In genomic region chr8:110064606-110065365, GRCm38 (mm10) we compare ENCODE assay signal across 19 mouse cellular contexts. TPM values are rescaled to one million over a fixed set of nuclear protein-coding genes. Genes with fewer than 3 reads are reported as not detected.
"Had no signal": no experiment of that assay in that cellular context is flagged by ENCODE, and none has a peak within 500 bp of the region (broad histone marks: within the 10 kb centered on the region; RNA-seq: fewer than 3 reads in every experiment).

No protein-coding gene starts in this region.

- ATAC-seq: liver, postnatal 0 days; midbrain, embryonic 13.5 days had no signal

- H3K27me3 ChIP-seq: kidney, embryonic 15.5 days; limb, embryonic 12.5 days; liver, embryonic 13.5 days; lung, embryonic 15.5 days; midbrain, embryonic 13.5 days; neural tube, embryonic 15.5 days had no signal

- H3K36me3 ChIP-seq: kidney, embryonic 15.5 days; limb, embryonic 12.5 days; liver, embryonic 13.5 days; lung, embryonic 15.5 days; midbrain, embryonic 13.5 days; neural tube, embryonic 15.5 days had no signal

- H3K27ac ChIP-seq: kidney, embryonic 15.5 days; limb, embryonic 12.5 days; liver, embryonic 13.5 days; lung, embryonic 15.5 days; midbrain, embryonic 13.5 days; neural tube, embryonic 15.5 days; stomach, postnatal 0 days had no signal

- DNase-seq: kidney, postnatal 14 days; liver, embryonic 13.5 days; liver, postnatal 0 days; lung, postnatal 14 days; thymus, postnatal 4 days had no signal

- H3K4me2 ChIP-seq: kidney, embryonic 15.5 days; limb, embryonic 12.5 days; liver, embryonic 13.5 days; lung, embryonic 15.5 days; midbrain, embryonic 13.5 days; neural tube, embryonic 15.5 days had no signal

- H3K9ac ChIP-seq: kidney, embryonic 15.5 days; limb, embryonic 12.5 days; liver, embryonic 13.5 days; liver, postnatal 0 days; lung, embryonic 15.5 days; midbrain, embryonic 13.5 days; neural tube, embryonic 15.5 days had no signal

- H3K4me3 ChIP-seq: kidney, embryonic 15.5 days; limb, embryonic 12.5 days; liver, embryonic 13.5 days; lung, embryonic 15.5 days; midbrain, embryonic 13.5 days; myocyte; neural tube, embryonic 15.5 days had no signal

- H3K9me3 ChIP-seq: kidney, embryonic 15.5 days; liver, embryonic 13.5 days; lung, embryonic 15.5 days; midbrain, embryonic 13.5 days; neural tube, embryonic 15.5 days had no signal

- H3K4me1 ChIP-seq: kidney, embryonic 15.5 days; limb, embryonic 12.5 days; liver, embryonic 13.5 days; lung, embryonic 15.5 days; midbrain, embryonic 13.5 days; neural tube, embryonic 15.5 days had no signal

RNA-seq across cellular contexts. Expression of gene Zfp612, which starts 14.8 kb away (rescaled TPM):
- total RNA-seq: megakaryocyte-erythroid progenitor cell, adult 5-6 weeks had no signal
- polyA plus RNA-seq: myocyte had no signal

RNA-seq across cellular contexts. Expression of gene Chst4, which starts 25.2 kb away (rescaled TPM):
- total RNA-seq: layer of hippocampus, postnatal 14 days; left cerebral cortex, postnatal 10 days; megakaryocyte-erythroid progenitor cell, adult 5-6 weeks had no signal
- polyA plus RNA-seq: limb, embryonic 12.5 days; liver, embryonic 13.5 days; midbrain, embryonic 13.5 days; myocyte; neural tube, embryonic 11.5 days; neural tube, embryonic 15.5 days had no signal

RNA-seq across cellular contexts. Expression of gene Gm21964, which starts 36.2 kb away (rescaled TPM):
- total RNA-seq: layer of hippocampus, adult 8-10 months; layer of hippocampus, postnatal 14 days; left cerebral cortex, adult 18-20 months; left cerebral cortex, postnatal 10 days; megakaryocyte-erythroid progenitor cell, adult 5-6 weeks had no signal
- polyA plus RNA-seq: kidney, embryonic 15.5 days; large intestine, adult 2 months; limb, embryonic 12.5 days; liver, embryonic 13.5 days; liver, postnatal 0 days; lung, embryonic 15.5 days; midbrain, embryonic 13.5 days; myocyte; neural tube, embryonic 11.5 days; neural tube, embryonic 15.5 days; stomach, postnatal 0 days had no signal

RNA-seq across cellular contexts. Expression of gene Gm17720, which starts 37.8 kb away (rescaled TPM):
- total RNA-seq: layer of hippocampus, adult 8-10 months; layer of hippocampus, postnatal 14 days; left cerebral cortex, adult 18-20 months; left cerebral cortex, postnatal 10 days; megakaryocyte-erythroid progenitor cell, adult 5-6 weeks had no signal
- polyA plus RNA-seq: kidney, embryonic 15.5 days; large intestine, adult 2 months; limb, embryonic 12.5 days; liver, embryonic 13.5 days; liver, postnatal 0 days; lung, embryonic 15.5 days; midbrain, embryonic 13.5 days; myocyte; neural tube, embryonic 11.5 days; neural tube, embryonic 15.5 days; stomach, postnatal 0 days had no signal
